Mouse (Mus musculus) heart, adult 2 months (tissue): ENCODE results near the gene Slc41a3.

ENCODE experiments used
- CTCF ChIP-seq: fragments of 200-600 bp; IDR thresholded peaks from 2 replicates; pipeline ENCODE4 v1.8.1; 2022; ENCODE audit warnings: antibody characterized with exemption, mild to moderate bottlenecking, moderate library complexity
- POLR2A ChIP-seq: fragments of 200-500 bp; IDR thresholded peaks from 2 replicates; pipeline ENCODE4 v1.6.1; 2011; ENCODE audit warnings: mild to moderate bottlenecking, low read depth, low read length, control low read depth; ENCODE audit not compliant: insufficient read depth

GRCm38 (mm10) chr6:90663736-90664135, 59.2 kb downstream of the Slc41a3 start:
- TF ChIP-seq POLR2A (no peak), CTCF (no peak)
